Mouse (Mus musculus): ENCODE measurements around the gene Trpm1.

DNA sequence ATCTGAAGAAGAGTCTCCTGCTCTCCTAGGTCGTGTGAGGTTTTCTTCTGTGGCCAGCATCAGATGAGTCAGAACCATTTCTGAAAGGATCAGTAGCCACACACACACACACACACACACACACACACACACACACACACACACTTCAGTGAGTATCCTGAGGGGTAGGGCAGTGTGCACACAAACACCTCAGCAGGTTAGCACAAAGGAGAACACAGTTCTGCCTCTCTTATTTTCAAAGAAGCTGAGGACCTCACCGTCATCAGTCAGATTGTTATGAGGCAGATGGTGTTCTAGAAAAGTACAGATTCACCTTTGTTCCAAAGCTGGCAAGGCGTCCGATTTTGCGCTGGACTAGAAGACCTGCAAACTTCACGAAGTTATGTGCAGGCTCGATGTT, 156.6 kb downstream of the Trpm1 start:
- TF ChIP-seq POLR2A (IDR thresholded peaks at IDR 0.05; ENCODE audit: insufficient read depth, low read depth, low read length) (no peak), CTCF (IDR thresholded peaks at IDR 0.05; ENCODE audit: insufficient read depth, low read depth, low read length) (no peak)

All from olfactory bulb, adult 2 months (tissue).